Mouse (Mus musculus) forebrain, embryonic 13.5 days (tissue): ENCODE results near the gene Taf11. TPM values are rescaled to one million over a fixed set of nuclear protein-coding genes. Genes with fewer than 3 reads are reported as not detected.

ENCODE experiments used
- ATAC-seq: fragments of 200-750 bp; cut with Nextera tagmentation; 2 replicates; pipeline ENCODE4 v1.8.0; 2017
- H3K27ac ChIP-seq: fragments of 300-500 bp; sonication (generic); 2 replicates; pipeline ENCODE4 v1.5.1; 2015; ENCODE audit warnings: inconsistent platforms, mild to moderate bottlenecking, moderate library complexity
- H3K27me3 ChIP-seq: fragments of 300-500 bp; sonication (generic); 2 replicates; pipeline ENCODE4 v1.6.1; 2015; ENCODE audit warnings: mild to moderate bottlenecking, inconsistent platforms
- H3K36me3 ChIP-seq: fragments of 300-500 bp; sonication (generic); 2 replicates; pipeline ENCODE4 v1.6.1; 2015; ENCODE audit warnings: mild to moderate bottlenecking, inconsistent platforms; ENCODE audit not compliant: poor library complexity, severe bottlenecking
- H3K4me1 ChIP-seq: fragments of 300-500 bp; sonication (generic); 2 replicates; pipeline ENCODE4 v1.6.1; 2015; ENCODE audit warnings: inconsistent platforms
- H3K4me2 ChIP-seq: fragments of 300-500 bp; sonication (generic); 2 replicates; pipeline ENCODE4 v1.6.1; 2015; ENCODE audit warnings: inconsistent platforms, mild to moderate bottlenecking, moderate library complexity
- H3K4me3 ChIP-seq: fragments of 300-500 bp; sonication (generic); 2 replicates; pipeline ENCODE4 v1.5.1; 2015; ENCODE audit warnings: mild to moderate bottlenecking, inconsistent platforms
- H3K9ac ChIP-seq: fragments of 300-500 bp; sonication (generic); 2 replicates; pipeline ENCODE4 v1.6.1; 2015; ENCODE audit warnings: mild to moderate bottlenecking, inconsistent platforms
- H3K9me3 ChIP-seq: fragments of 300-500 bp; sonication (generic); replicated peaks from 2 replicates; pipeline ENCODE4 v1.6.1; 2016; ENCODE audit warnings: inconsistent platforms
- WGBS: fragments of 180-500 bp; shearing (Covaris S2); methylation state at CpG from one replicate; pipeline ENCODE4 v1.1.7; 2015; 5-methylcytosine and 5-hydroxymethylcytosine counted together
- polyA plus RNA-seq: library from polyadenylated mRNA; unstranded; fragments of >200 nt; fragmentation: Nextera tagmentation; extraction: Ambion mirVana; gene quantifications from 2 replicates; pipeline ENCODE4 v1.2.1, GENCODE M21; 2015

The Taf11 gene
- 83.4 and 87.1 TPM in 2 replicates for polyA plus RNA-seq

DNA sequence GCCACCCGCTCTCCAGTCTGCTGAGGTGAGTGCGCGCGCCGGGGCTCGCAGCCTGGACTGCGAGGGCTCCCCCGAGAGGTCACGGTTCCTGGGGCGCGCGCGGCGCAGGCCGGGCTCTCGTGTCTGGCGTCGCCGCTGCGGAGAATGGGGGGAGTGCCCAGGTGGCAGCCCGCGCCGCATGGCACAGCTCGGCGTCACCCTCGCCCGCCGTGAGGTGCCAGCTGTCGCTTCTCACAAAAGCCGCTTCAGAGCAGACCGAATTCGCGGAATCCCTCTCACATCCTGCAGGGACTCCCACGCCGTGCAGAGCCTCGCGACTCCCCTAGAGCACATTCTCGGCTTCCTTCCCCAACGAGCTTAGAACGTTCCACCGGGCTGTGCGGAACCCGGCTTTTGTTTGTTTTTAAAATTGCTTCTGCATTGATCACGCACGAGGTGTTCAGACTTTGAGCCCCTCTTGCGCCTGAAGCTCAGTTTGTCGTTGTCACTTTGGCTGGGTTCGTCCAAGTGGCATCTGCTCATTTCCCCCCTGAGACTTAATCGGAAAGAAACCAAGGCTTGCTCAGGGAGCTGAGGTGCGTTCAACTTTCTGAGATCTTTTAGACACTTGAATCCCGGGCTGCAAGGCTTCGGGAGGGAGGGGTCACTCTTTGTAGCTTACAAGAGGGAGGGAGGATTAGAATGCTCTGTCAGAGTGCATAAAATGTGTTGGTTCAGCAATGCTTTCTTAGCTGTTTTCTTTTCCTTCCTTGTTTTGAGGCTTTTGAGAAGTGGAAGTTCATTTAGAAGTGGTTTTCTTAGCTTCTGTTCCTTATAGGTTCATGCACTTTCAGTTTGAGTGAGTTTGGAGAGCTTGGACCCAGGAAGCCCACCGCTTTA is at the start of gene Taf11:
Taf11 (minus strand) TSS at position 223 of the 879 bp plus-strand sequence.
- peak within 1 kb of the TSS; percentile 95 for H3K4me2 ChIP-seq
- 1% methylated on average over 48 of the region's 53 CpGs for WGBS
- peak within 1 kb of the TSS; percentile 89 for H3K27ac ChIP-seq
- H3K4me1 ChIP-seq, result peaks cover 49% of the 10 kb centered on the region
- no peaks in the 10 kb centered on the region for H3K9me3 ChIP-seq
- peak within 1 kb of the TSS; percentile 90 for H3K9ac ChIP-seq
- H3K4me3 ChIP-seq, result peak within 1 kb of the TSS; percentile 92
- no peaks in the 10 kb centered on the region for H3K27me3 ChIP-seq
- H3K36me3 ChIP-seq, result peaks cover 11% of the 10 kb centered on the region
- peak; percentile 71 for ATAC-seq

DNA sequence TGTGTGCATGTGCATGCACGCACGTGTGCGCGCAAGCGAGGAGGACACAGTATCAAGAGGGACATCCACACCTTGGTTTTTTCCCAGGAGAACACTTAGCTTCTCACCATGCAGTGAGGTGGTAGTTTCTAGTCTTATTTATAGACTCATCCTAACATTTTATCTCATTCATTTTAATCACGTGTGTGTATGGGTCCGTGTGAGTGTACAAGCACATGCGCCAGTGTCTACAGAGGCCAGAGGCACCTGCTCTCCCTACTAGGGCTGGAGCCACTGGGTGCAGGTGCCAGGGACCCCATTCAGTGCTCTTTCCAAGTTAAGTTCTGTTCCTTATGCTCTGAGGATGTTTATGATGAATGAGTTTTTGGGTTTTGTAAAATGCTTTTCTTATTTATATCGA is 48.0 kb upstream of the Taf11 start:
- H3K27me3 ChIP-seq, result no peaks in the 10 kb centered on the region
- no peak overlapping the region for H3K27ac ChIP-seq
- peaks cover 9% of the 10 kb centered on the region for H3K4me1 ChIP-seq
- H3K36me3 ChIP-seq, result no peaks in the 10 kb centered on the region
- WGBS, result 95% methylated on average over 9 of the region's 9 CpGs
- no peak overlapping the region for H3K4me3 ChIP-seq
- no peak overlapping the region for H3K9ac ChIP-seq
- no peak for ATAC-seq
- no peak overlapping the region for H3K4me2 ChIP-seq
- no peaks in the 10 kb centered on the region for H3K9me3 ChIP-seq

DNA sequence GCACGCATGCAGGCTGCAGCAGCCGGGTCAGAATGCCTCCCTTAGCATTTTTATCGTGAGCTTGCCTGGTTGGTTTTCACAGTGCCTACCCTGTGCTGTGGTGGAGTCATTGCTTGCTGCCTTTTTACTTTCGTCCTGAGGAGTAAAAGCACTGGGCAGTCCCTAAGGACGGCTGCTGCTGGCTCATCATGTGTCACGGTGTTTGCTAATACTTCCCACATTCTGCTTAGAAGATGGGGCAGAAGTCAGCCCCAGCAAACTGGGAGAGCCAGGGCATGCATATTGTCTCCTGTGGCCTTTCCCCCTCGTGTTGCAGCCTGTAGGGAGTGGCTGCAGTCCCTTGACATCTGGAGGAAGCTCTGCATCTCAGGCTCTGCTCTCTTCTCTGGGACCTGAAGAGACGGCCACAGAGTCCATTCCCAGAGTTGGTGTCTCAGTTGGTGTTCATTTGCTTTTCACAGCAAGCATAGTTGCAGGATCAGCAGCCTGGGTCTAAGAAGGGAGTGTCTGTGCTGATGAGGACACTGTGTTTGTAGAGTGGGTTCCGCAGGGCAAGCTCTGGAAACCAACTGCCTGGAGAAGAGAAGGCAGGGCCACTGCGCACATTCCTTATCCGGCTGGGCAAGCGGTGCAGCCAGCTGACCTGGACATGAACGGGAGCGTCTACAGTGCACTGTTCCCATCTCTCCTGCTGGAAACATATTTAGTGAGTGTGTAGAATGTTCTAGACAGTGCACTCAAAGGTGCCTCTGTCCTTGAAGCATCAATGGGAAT is 45.2 kb upstream of the Taf11 start:
- Histone ChIP-seq H3K4me3 (no peak overlapping the region), H3K27me3 (no peaks in the 10 kb centered on the region), H3K4me2 (no peak overlapping the region), H3K4me1 (no peaks in the 10 kb centered on the region), H3K27ac (no peak overlapping the region), H3K9me3 (no peaks in the 10 kb centered on the region), H3K36me3 (no peaks in the 10 kb centered on the region), H3K9ac (no peak overlapping the region)
- no peak for ATAC-seq
- WGBS, result 82% methylated on average over 14 of the region's 14 CpGs

DNA sequence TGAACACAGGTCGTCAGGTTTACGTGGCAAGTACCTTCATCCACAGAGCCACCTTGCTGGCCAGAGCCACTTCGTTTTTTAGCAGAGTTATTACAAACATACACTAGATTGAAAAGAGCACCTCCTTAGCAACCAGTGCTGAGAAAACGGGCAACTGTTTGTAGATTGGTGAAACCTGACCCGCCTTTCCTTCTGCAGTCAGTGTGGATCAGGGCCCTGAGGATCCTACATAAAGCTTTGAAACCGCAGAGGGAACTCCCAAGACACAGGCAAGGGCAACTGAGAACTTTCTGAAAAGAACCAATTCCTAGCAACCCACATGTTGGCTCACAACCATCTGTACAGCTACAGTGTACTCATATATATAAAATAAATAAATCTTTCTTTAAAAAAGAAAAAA is 43.5 kb upstream of the Taf11 start:
- H3K9me3 ChIP-seq, result no peaks in the 10 kb centered on the region
- no peak overlapping the region for H3K4me2 ChIP-seq
- H3K27me3 ChIP-seq, result no peaks in the 10 kb centered on the region
- H3K27ac ChIP-seq, result no peak overlapping the region
- no peak overlapping the region for H3K9ac ChIP-seq
- no peak overlapping the region for H3K4me3 ChIP-seq
- WGBS, result 83% methylated on average over 6 of the region's 6 CpGs
- H3K36me3 ChIP-seq, result no peaks in the 10 kb centered on the region
- ATAC-seq, result no peak
- H3K4me1 ChIP-seq, result no peaks in the 10 kb centered on the region

DNA sequence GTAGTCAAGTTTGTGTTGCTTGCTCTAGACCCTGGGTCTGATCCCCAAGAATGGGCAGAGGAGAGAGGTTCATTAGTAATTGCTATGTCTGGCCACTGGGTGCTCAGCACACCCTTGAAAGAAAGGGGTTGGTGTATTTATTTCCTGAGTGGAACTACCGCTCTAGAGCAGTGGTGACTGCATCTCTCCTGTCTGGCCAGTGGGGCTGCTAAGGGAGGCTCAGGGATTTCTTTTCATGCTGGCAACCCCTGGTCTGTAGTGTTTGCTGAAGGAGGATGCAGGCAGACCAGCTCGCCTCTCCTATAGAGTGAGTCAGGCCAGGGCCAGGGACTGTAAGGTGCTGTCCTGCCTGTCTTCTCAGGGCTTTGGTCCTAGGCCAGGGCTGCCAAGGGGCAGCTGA is 37.5 kb upstream of the Taf11 start:
- Histone ChIP-seq H3K4me2 (no peak overlapping the region), H3K9ac (no peak overlapping the region), H3K27me3 (no peaks in the 10 kb centered on the region), H3K9me3 (no peaks in the 10 kb centered on the region), H3K4me1 (peaks cover 19% of the 10 kb centered on the region), H3K27ac (no peak overlapping the region), H3K36me3 (no peaks in the 10 kb centered on the region), H3K4me3 (no peak overlapping the region)
- ATAC-seq, result no peak
- WGBS, result 85% methylated on average over 2 of the region's 2 CpGs

DNA sequence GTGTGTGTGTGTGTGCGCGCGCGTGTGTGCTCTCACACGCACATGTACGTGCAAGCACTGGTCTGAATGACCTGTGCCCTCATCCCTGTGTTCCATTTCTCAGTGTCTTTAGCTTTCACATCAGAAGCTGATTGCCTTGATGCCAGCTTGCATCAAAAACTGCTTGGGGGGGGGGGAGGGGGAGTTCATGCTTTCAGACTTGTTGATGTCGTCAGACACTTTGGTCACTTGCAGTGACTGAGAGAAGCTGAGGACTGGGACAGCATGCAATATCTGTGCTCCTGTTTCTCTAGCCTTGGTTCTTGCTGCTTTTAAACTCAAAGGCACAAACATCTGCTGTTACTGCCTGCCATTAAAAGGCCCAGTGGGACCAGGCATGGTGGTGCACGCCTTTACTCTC is 36.7 kb upstream of the Taf11 start:
- H3K9ac ChIP-seq, result no peak overlapping the region
- no peaks in the 10 kb centered on the region for H3K36me3 ChIP-seq
- ATAC-seq, result no peak
- no peaks in the 10 kb centered on the region for H3K9me3 ChIP-seq
- H3K27me3 ChIP-seq, result no peaks in the 10 kb centered on the region
- H3K4me3 ChIP-seq, result no peak overlapping the region
- peak overlapping the region; percentile 76; the same call in 1 of the 2 replicates for H3K27ac ChIP-seq
- 80% methylated on average over 8 of the region's 8 CpGs for WGBS
- peaks cover 19% of the 10 kb centered on the region for H3K4me1 ChIP-seq
- no peak overlapping the region for H3K4me2 ChIP-seq

DNA sequence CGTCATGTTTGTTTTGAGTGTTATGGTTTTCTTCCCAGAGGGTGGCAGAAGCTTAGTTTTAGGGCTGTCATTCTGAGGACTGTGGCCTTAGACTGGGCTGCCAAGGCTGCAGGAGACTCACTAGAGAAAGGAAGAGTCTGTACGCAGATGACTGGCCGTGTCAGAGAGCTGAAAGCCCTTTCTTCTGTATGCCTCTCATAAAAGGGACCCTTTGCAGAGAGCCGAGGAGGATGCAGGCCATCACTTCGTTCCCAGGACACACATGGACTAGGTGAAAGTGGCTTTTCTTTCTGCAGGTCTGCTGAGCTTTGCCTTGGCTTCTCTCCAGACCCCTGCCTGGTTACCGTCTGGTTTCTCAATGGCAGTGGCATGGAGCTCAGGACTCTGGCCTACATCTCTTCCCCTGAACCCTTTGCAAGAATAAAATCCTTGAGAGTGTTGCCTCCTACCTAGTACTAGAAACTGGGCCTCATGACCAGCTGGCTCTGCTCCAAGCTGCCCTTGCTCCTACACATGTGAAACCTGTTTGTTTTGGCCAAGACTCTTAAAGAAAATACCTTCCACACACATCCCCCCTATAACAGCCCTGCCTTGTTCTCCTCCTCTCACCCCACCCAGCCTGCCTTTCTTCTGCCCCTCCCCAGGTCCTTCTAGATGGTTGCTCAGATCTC is 36.0 kb upstream of the Taf11 start:
- Histone ChIP-seq H3K9me3 (no peaks in the 10 kb centered on the region), H3K27ac (peak overlapping the region; percentile 76), H3K27me3 (no peaks in the 10 kb centered on the region), H3K36me3 (no peaks in the 10 kb centered on the region), H3K9ac (no peak overlapping the region), H3K4me3 (no peak overlapping the region), H3K4me2 (0 out of 2 replicates have a peak overlapping the region, but pooled peaks have one; percentile 7), H3K4me1 (peaks cover 22% of the 10 kb centered on the region)
- 26% methylated on average over 6 of the region's 6 CpGs for WGBS
- no peak for ATAC-seq

DNA sequence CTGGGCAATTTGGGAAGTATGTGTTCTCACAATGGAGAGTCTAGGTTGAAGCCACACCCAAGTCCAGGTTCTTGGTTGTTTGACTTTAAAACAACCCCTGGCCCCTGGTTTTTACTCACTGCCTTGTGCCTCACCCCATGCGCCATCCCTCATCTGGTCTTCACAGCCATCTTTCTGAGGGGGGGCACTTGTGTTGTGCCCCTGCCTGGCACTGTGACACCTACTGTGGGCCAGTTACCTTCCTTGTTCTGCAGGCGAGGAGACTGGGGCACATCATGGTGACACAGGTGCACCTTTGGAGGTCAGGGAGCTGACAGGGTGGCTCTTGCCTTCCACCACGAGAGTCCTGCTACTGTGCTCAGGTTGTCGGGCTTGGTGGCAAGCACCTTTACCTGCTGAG is 32.5 kb upstream of the Taf11 start:
- H3K27me3 ChIP-seq, result no peaks in the 10 kb centered on the region
- no peak overlapping the region for H3K27ac ChIP-seq
- no peak overlapping the region for H3K9ac ChIP-seq
- H3K4me3 ChIP-seq, result no peak overlapping the region
- no peak overlapping the region for H3K4me2 ChIP-seq
- H3K36me3 ChIP-seq, result no peaks in the 10 kb centered on the region
- H3K9me3 ChIP-seq, result no peaks in the 10 kb centered on the region
- peaks cover 36% of the 10 kb centered on the region for H3K4me1 ChIP-seq
- whole genome bisulfite sequencing, result 89% methylated on average over 4 of the region's 4 CpGs
- ATAC-seq, result no peak

- Histone ChIP-seq H3K9me3 (no peaks in the 10 kb centered on the region), H3K4me3 (no peak overlapping the region), H3K27ac (no peak overlapping the region), H3K27me3 (no peaks in the 10 kb centered on the region), H3K4me1 (peaks cover 40% of the 10 kb centered on the region), H3K36me3 (no peaks in the 10 kb centered on the region), H3K9ac (0 out of 2 replicates have a peak overlapping the region, but pooled peaks have one; percentile 8), H3K4me2 (no peak overlapping the region)
- no peak for ATAC-seq
- 74% methylated on average over 2 of the region's 2 CpGs for WGBS
Measured at GRCm38 (mm10) chr17:27941698-27942097, 32.1 kb upstream of the Taf11 start.

- WGBS, result 80% methylated on average over 5 of the region's 5 CpGs
- Histone ChIP-seq H3K4me3 (no peak overlapping the region), H3K27me3 (no peaks in the 10 kb centered on the region), H3K36me3 (no peaks in the 10 kb centered on the region), H3K9ac (no peak overlapping the region), H3K9me3 (no peaks in the 10 kb centered on the region), H3K4me1 (peaks cover 35% of the 10 kb centered on the region), H3K27ac (no peak overlapping the region), H3K4me2 (no peak overlapping the region)
- ATAC-seq, result no peak
Measured at GRCm38 (mm10) chr17:27941178-27941577, 31.5 kb upstream of the Taf11 start.

DNA sequence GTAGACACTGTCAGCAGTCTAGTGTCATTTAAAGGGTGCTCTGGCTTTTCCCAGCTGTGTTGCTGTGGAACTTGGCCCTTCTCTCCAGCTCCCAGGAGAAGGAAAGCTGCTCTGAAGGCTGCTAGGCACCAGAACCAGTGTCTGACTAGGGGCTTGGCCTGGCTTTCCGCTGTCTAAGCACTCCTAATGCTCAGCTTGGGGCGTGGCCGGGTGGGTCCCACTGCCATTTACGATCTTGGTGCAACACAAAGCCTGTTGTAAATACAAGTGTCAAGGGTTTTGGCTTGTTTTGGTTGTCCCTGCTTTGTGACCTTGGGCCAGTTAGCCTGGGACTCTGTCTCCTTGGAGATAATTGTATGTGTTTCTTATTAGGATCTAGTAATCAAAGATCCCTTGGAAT is 30.7 kb upstream of the Taf11 start:
- 72% methylated on average over 4 of the region's 4 CpGs for WGBS
- Histone ChIP-seq H3K27me3 (no peaks in the 10 kb centered on the region), H3K9ac (no peak overlapping the region), H3K36me3 (no peaks in the 10 kb centered on the region), H3K27ac (no peak overlapping the region), H3K9me3 (no peaks in the 10 kb centered on the region), H3K4me2 (no peak overlapping the region), H3K4me3 (no peak overlapping the region), H3K4me1 (peaks cover 27% of the 10 kb centered on the region)
- ATAC-seq, result no peak

- Histone ChIP-seq H3K36me3 (0 out of 2 replicates have a peak, but pooled peaks cover 6% of the 10 kb centered on the region), H3K4me2 (no peak overlapping the region), H3K27me3 (no peaks in the 10 kb centered on the region), H3K27ac (no peak overlapping the region), H3K4me1 (peaks cover 22% of the 10 kb centered on the region), H3K9ac (no peak overlapping the region), H3K9me3 (no peaks in the 10 kb centered on the region), H3K4me3 (no peak overlapping the region)
- no peak for ATAC-seq
- 80% methylated on average over 5 of the region's 5 CpGs for WGBS
Measured at GRCm38 (mm10) chr17:27939028-27939427, 29.4 kb upstream of the Taf11 start.
